Mouse (Mus musculus): ENCODE data around the gene Olfr122. TPM values are rescaled to one million over a fixed set of nuclear protein-coding genes. Genes with fewer than 3 reads are reported as not detected.

Gene Olfr122
- not detected in 2 replicates for total RNA-seq (2021)
- long read RNA-seq: 0 reads

GRCm38 (mm10) chr17:37768307-37768706 is at the start of gene Olfr122:
Gene Olfr122 (plus strand): TSS chr17:37768607.
- DNase-seq: no peak

- no peak for DNase-seq
These were observed 46.9 kb upstream of the Olfr122 start, which contains the start of gene Olfr120 for GRCm38 (mm10) chr17:37721508-37721907. Gene Olfr120 (plus strand): TSS chr17:37721808.

- no peak for DNase-seq
These were observed 30.3 kb upstream of the Olfr122 start for GRCm38 (mm10) chr17:37738070-37738469.

- DNase-seq: no peak
These were observed 24.8 kb downstream of the Olfr122 start, which contains the start of gene Olfr123 for GRCm38 (mm10) chr17:37793229-37793628. Gene Olfr123 (plus strand): TSS chr17:37793529.

GRCm38 (mm10) chr17:37799588-37799987 is 31.2 kb downstream of the Olfr122 start, which contains the start of gene Olfr124:
Gene Olfr124 (plus strand): TSS chr17:37799888.
- no peak for DNase-seq

Other genes starting within 250 kb of the Olfr122 start
- gene Olfr112, start 199.2 kb upstream of the Olfr122 start, total RNA-seq (2021): not detected in 2 replicates
- gene Olfr113, start 190.9 kb upstream of the Olfr122 start, total RNA-seq (2021): not detected in 2 replicates
- not detected in 2 replicates for gene Olfr114, start 175.9 kb upstream of the Olfr122 start, total RNA-seq (2021)
- not detected in 2 replicates for gene Olfr115, start 141.5 kb upstream of the Olfr122 start, total RNA-seq (2021)
- not detected in 2 replicates for gene Olfr116, start 141.4 kb upstream of the Olfr122 start, total RNA-seq (2021)
- gene Olfr117, start 104.8 kb upstream of the Olfr122 start, total RNA-seq (2021): not detected in 2 replicates
- gene Olfr118, start 101.6 kb upstream of the Olfr122 start, total RNA-seq (2021): not detected in 2 replicates
- gene Olfr119, start 72.0 kb upstream of the Olfr122 start, total RNA-seq (2021): not detected in 2 replicates
- gene Olfr120, start 46.8 kb upstream of the Olfr122 start, total RNA-seq (2021): not detected in 2 replicates
- not detected in 2 replicates for gene Olfr121, start 19.8 kb upstream of the Olfr122 start, total RNA-seq (2021)
- not detected in 2 replicates for gene Olfr123, start 24.9 kb downstream of the Olfr122 start, total RNA-seq (2021)
- gene Olfr124, start 31.3 kb downstream of the Olfr122 start, total RNA-seq (2021): not detected in 2 replicates
- gene Olfr125, start 64.3 kb downstream of the Olfr122 start, total RNA-seq (2021): not detected in 2 replicates
- not detected in 2 replicates for gene Olfr126, start 78.9 kb downstream of the Olfr122 start, total RNA-seq (2021)
- not detected in 2 replicates for gene Olfr127, start 131.8 kb downstream of the Olfr122 start, total RNA-seq (2021)
- not detected in 2 replicates for gene Olfr128, start 151.9 kb downstream of the Olfr122 start, total RNA-seq (2021)
- gene Olfr761, start 184.5 kb downstream of the Olfr122 start, total RNA-seq (2021): not detected in 2 replicates

Measured in adrenal gland, postnatal 25 days (tissue).